Mouse (Mus musculus): ENCODE data around the gene Dpf2. TPM values are rescaled to one million over a fixed set of nuclear protein-coding genes. Genes with fewer than 3 reads are reported as not detected.

Dpf2 gene
- total and polyA plus RNA-seq, 3 experiments = 25.0 to 115 (median 36.7) TPM

DNA sequence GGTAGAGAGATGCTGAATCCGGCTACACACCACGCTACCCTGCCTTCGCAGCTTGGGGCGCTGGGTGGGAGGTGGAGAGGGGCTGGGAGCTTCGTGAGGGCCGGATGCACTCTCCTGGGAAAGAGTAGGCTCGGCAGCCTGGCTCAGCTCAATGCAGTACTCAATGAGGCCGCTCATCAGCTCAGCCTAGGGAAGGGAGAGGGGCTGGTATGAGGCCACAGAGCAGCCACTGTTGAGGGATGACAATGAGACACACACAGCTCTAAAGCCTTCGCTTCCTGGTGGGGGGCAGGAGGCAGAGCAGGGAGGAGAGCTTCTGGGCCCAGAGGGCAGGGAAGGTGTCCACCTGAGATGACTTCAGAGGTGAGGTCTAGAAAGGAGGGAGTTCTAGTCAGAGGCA lies 56.2 kb downstream of the Dpf2 start:
- Histone ChIP-seq H3K4me3 (replicated peaks in 1 of 3; ENCODE audit: low read depth in 2 of 3, low read length in 2 of 3, poor library complexity in 1 of 3) (no peak overlapping the region), H3K9ac (ENCODE audit: insufficient read depth, low read depth) (no peak overlapping the region), H3K9me3 (replicated peaks; ENCODE audit: low read length) (no peaks in the 10 kb centered on the region), H3K79me2 (replicated peaks; ENCODE audit: control insufficient read depth, extremely low read depth, insufficient read depth, poor library complexity, severe bottlenecking) (no peaks in the 10 kb centered on the region), H3K27me3 (replicated peaks) (no peaks in the 10 kb centered on the region), H3K27ac (ENCODE audit: insufficient read depth, low read depth) (no peak overlapping the region), H3K4me1 (ENCODE audit: control insufficient read depth in 1 of 2, insufficient read depth in 2 of 2) (peaks cover under 1 to 2% of the 10 kb centered on the region in 2 experiments; a peak in 2 of 4 replicates), H3K36me3 (replicated peaks in 1 of 2; ENCODE audit: control insufficient read depth in 1 of 2, insufficient read depth in 1 of 2, low read length in 1 of 2) (peaks cover 72 to 85% of the 10 kb centered on the region in 2 experiments), H3K4me2 (ENCODE audit: insufficient read depth, low read depth, poor library complexity, severe bottlenecking) (no peak overlapping the region)
- in situ Hi-C loops (cut with MboI; ENCODE audit: low pct_ligation_motif_present, low pct_unique_long_range_greater_than_20kb, low sequenced_read_pairs) = no loop called here
- no peak for DNase-seq (ENCODE audit: extremely low read depth)
- dilution Hi-C loops (cut with MboI; ENCODE audit: extremely low pct_ligation_motif_present, extremely low pct_unique_long_range_greater_than_20kb, low sequenced_read_pairs) = no loop called here
- TF ChIP-seq UBTF (IDR thresholded peaks at IDR 0.05; ENCODE audit: low read depth, low read length) = no peak
- no peak for TF ChIP-seq ETS1 (conservative IDR thresholded peaks at IDR 0.05; ENCODE audit: low read depth, low read length)
- no peak for TF ChIP-seq RCOR1 (conservative IDR thresholded peaks at IDR 0.05; ENCODE audit: low read depth, low read length)
- no peak for TF ChIP-seq E2F4 (IDR thresholded peaks at IDR 0.05; ENCODE audit: insufficient replicate concordance, low read depth, low read length)
- no peak for TF ChIP-seq GABPA (IDR thresholded peaks at IDR 0.05; ENCODE audit: insufficient replicate concordance, low read depth, low read length)
- no peak for TF ChIP-seq ZMIZ1 (IDR thresholded peaks at IDR 0.05; ENCODE audit: low read depth, low read length)
- TF ChIP-seq USF2 (conservative IDR thresholded peaks at IDR 0.05; ENCODE audit: low read depth, low read length) = no peak
- no peak for TF ChIP-seq TBP (conservative IDR thresholded peaks at IDR 0.05; ENCODE audit: low read depth, low read length)
- no peak for TF ChIP-seq CHD2 (IDR thresholded peaks at IDR 0.05; ENCODE audit: low read length)
- no peak for TF ChIP-seq POLR2AphosphoS2 (IDR thresholded peaks at IDR 0.05; ENCODE audit: low read depth, low read length)
- no peak for TF ChIP-seq MEF2A (IDR thresholded peaks at IDR 0.05; ENCODE audit: borderline replicate concordance, low read depth, low read length)
- TF ChIP-seq USF1 (IDR thresholded peaks at IDR 0.05; ENCODE audit: low read depth, low read length) = no peak
- no peak for TF ChIP-seq POLR2A (IDR thresholded peaks at IDR 0.05; ENCODE audit: low read depth, low read length)
- no peak for TF ChIP-seq BHLHE40 (IDR thresholded peaks at IDR 0.05; ENCODE audit: low read depth, low read length)
- TF ChIP-seq ZC3H11A (IDR thresholded peaks at IDR 0.05; ENCODE audit: low read depth, low read length) = no peak
- no peak for TF ChIP-seq NRF1 (IDR thresholded peaks at IDR 0.05; ENCODE audit: low read depth, low read length)
- no peak for TF ChIP-seq MAZ (IDR thresholded peaks at IDR 0.05; ENCODE audit: low read depth, low read length)
- TF ChIP-seq CHD1 (IDR thresholded peaks at IDR 0.05; ENCODE audit: low read depth, low read length) = no peak

DNA sequence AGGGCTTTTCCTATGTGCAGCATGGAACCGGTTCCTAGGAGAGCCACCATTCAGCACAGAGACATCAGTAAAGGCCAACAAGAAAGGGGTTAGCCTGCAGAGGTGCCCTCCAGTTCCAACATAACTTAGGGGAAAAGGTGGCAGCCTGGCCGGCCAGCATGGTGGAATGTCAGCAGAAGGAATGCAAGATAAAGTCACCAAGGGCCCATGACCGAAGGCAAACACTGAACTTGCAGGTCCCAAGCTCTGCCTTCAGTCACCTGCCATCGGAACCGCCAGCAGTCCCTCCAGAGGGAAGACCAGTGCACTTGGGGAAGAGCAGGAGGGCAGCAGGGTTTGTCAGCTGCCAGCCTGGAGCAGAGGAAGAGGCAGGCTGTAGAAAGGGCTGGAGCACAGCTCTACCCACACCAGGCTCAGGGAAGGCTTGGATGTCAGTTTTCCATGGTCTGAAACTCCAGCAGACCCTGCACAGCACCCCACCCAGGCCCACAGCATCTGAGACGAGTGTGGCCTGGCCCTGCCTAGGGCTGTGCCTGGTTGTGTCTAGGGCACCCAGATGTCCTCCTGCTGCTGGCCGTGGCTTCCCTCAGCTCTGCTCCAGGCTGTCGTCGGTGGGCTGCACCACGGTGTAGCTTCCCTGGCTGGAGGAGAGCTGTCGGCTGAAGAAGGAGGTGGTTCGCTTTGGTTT lies 60.6 kb downstream of the Dpf2 start:
- peaks cover 2 to 36% of the 10 kb centered on the region in 2 experiments; a peak in 3 of 4 replicates for H3K4me1 ChIP-seq (ENCODE audit: control insufficient read depth in 1 of 2, insufficient read depth in 2 of 2)
- no peak overlapping the region for H3K4me2 ChIP-seq (ENCODE audit: insufficient read depth, low read depth, poor library complexity, severe bottlenecking)
- TF ChIP-seq TBP (conservative IDR thresholded peaks at IDR 0.05; ENCODE audit: low read depth, low read length) (no peak), ETS1 (conservative IDR thresholded peaks at IDR 0.05; ENCODE audit: low read depth, low read length) (no peak), RCOR1 (conservative IDR thresholded peaks at IDR 0.05; ENCODE audit: low read depth, low read length) (no peak), USF2 (conservative IDR thresholded peaks at IDR 0.05; ENCODE audit: low read depth, low read length) (no peak), NELFE (IDR thresholded peaks at IDR 0.05; ENCODE audit: low read depth, low read length) (no peak), NRF1 (IDR thresholded peaks at IDR 0.05; ENCODE audit: low read depth, low read length) (no peak), JUN (IDR thresholded peaks at IDR 0.05; ENCODE audit: insufficient read depth, low read depth, low read length) (no peak), BHLHE40 (IDR thresholded peaks at IDR 0.05; ENCODE audit: low read depth, low read length) (no peak), CTCF (conservative IDR thresholded peaks at IDR 0.05 in 1 of 2, IDR thresholded peaks at IDR 0.05 in 1 of 2; ENCODE audit: low read depth in 2 of 2, low read length in 2 of 2) (no peak), ZC3H11A (IDR thresholded peaks at IDR 0.05; ENCODE audit: low read depth, low read length) (no peak), USF1 (IDR thresholded peaks at IDR 0.05; ENCODE audit: low read depth, low read length) (no peak), JUND (conservative IDR thresholded peaks at IDR 0.05; ENCODE audit: low read depth, low read length) (no peak), GABPA (IDR thresholded peaks at IDR 0.05; ENCODE audit: insufficient replicate concordance, low read depth, low read length) (no peak), UBTF (IDR thresholded peaks at IDR 0.05; ENCODE audit: low read depth, low read length) (no peak), HCFC1 (IDR thresholded peaks at IDR 0.05; ENCODE audit: low read depth, low read length) (no peak), MYC (IDR thresholded peaks at IDR 0.05; ENCODE audit: low read depth, low read length) (no peak), KAT2A (IDR thresholded peaks at IDR 0.05; ENCODE audit: insufficient replicate concordance, low read length) (no peak), ZNF384 (IDR thresholded peaks at IDR 0.05; ENCODE audit: low read depth, low read length) (no peak), CHD1 (IDR thresholded peaks at IDR 0.05; ENCODE audit: low read depth, low read length) (no peak), PAX5 (IDR thresholded peaks at IDR 0.05; ENCODE audit: low read length) (no peak)
- in situ Hi-C loops (cut with MboI; ENCODE audit: low pct_ligation_motif_present, low pct_unique_long_range_greater_than_20kb, low sequenced_read_pairs) (no loop called here), dilution Hi-C loops (cut with MboI; ENCODE audit: extremely low pct_ligation_motif_present, extremely low pct_unique_long_range_greater_than_20kb, low sequenced_read_pairs) (no loop called here)
- no peak overlapping the region for H3K27ac ChIP-seq (ENCODE audit: insufficient read depth, low read depth)
- no peaks in the 10 kb centered on the region for H3K9me3 ChIP-seq (replicated peaks; ENCODE audit: low read length)
- H3K79me2 ChIP-seq (replicated peaks; ENCODE audit: control insufficient read depth, extremely low read depth, insufficient read depth, poor library complexity, severe bottlenecking) = peaks cover 6% of the 10 kb centered on the region; the same call in 1 of the 2 replicates
- no peaks in the 10 kb centered on the region for H3K27me3 ChIP-seq (replicated peaks)
- peaks cover 40 to 55% of the 10 kb centered on the region in 2 experiments for H3K36me3 ChIP-seq (replicated peaks in 1 of 2; ENCODE audit: control insufficient read depth in 1 of 2, insufficient read depth in 1 of 2, low read length in 1 of 2)
- H3K4me3 ChIP-seq (replicated peaks in 1 of 3; ENCODE audit: low read depth in 2 of 3, low read length in 2 of 3, poor library complexity in 1 of 3) = no peak overlapping the region
- DNase-seq (ENCODE audit: extremely low read depth) = no peak
- no peak overlapping the region for H3K9ac ChIP-seq (ENCODE audit: insufficient read depth, low read depth)

Data from CH12.LX (cell line).